Mouse (Mus musculus): ENCODE measurements around the gene Gm20696.

The Gm20696 gene

DNA sequence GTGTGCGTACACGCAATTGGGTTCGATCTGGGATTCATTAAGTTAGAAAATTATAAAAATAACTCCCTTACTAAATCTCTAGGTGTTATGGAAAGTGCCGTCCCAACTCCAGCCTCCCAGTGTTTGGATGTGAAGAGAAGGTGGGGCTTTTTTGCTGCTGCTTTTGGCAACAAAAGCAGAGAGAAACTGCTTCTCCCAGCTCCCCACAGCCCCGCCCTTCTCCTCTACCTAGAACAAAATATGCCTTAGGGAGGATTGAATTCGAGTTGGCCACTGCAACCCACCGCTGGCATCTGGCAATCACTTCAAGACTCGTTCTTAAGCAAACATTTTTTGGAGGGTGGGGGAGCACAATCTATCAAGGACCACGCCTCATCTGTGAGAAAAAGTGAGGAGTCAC lies 191.6 kb downstream of the Gm20696 start:
- DNase-seq: no peak

DNA sequence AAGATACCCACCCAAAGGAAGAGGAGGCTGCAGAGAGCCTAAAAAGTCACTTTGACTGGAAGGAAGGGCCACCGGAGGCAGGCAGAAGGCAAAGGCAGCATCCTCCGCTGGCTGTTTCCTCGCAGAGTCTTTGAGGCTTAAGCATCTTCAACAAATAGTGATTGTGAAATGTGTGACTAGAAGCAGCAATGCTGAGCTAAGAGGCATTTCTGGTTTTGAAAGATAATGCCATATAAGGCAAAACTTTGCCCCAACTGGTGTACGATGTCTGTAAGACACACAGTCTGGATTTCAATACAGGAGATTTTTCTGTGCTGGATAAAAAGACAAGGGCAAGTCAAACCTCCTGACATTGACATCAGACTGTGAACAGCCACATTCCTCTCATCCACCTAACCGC lies 195.7 kb downstream of the Gm20696 start:
- no peak for DNase-seq

DNA sequence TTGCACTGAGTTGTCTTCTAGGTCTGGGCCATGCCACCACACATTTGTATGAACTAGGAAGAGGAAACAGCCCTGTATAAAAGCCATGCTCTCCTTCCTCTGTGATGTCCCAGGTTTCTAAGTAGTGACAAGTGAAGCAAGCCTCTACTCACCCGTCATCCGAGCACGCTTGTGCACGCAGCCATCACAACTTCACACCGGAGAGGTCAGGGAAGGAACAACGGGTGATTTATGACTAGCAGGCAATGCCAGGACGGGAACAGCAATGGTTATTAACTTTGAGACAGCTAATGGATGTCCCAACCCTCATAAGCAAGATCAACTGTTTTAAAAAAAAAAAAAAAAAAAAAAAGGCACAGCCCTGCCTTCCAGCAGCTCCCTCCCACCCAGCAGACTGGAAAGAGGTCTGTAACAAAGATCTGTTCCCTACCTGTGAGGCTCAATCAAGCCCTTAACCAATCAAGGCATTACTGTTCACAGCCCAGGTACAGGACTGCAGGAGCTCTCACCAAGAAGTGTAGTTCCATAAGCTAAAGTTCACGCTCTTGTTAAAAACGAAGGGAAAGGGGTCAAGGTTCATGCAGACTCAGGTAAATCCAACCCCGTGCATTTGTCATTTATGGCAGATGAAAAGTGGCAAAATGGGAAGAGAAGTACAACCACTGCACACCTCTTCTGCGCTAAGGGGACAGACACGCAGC lies 197.3 kb downstream of the Gm20696 start:
- no peak for DNase-seq

DNA sequence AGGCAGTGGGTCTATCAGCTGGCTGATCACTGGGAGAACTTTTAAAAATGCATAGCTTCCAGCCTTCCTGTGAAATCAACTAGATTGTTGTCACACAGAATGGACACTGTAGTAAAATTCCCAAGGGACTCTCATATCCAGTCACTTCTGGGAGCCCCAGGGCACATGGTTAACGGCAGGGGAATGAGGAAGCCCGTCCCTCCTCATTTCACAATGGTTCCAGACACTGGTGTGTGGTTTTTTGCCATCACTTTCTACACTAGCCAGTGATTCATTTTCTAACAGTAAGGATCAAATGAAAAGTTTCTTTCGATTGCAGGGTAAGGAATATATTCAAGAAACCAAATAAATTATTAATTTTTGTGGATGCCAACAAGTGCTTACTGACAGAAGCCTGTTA lies 198.8 kb downstream of the Gm20696 start:
- no peak for DNase-seq

DNA sequence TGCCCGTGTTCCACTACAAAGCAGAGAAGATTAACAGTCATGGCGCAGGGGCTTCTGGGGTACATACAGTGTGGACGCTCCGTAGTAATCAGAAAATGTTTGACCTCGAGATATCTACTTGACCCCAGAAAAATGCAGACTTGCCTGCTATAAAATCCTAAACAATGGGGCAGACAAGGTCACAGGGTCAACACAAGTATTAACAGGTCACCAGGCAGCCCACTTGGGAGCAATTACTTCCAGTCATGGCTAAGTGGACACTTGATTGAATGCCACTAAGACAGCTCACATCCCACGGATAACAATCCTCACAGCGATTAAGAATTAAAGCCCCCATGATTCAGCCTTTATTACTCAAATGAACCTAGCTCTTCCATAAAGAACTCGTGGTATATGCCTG lies 199.5 kb downstream of the Gm20696 start:
- DNase-seq: no peak

DNA sequence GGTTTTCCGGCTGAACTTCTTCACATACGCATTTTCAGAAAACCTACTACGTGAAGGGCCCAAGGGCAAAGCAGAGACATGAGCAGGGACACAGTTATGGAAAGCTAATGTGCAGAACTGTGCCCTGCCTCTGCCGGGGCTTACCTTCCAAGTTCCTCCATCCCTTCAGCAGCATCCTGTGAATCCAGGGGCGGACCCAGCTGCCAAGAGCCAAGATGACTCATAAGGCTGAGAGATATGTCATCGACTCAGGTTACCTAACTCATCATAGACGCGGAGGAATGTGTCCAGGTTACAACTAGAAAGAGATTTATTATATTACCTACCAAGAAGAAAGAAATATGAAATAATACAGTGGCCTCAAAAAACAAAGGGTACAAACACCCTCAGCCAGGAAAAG lies 200.2 kb downstream of the Gm20696 start:
- no peak for DNase-seq

DNA sequence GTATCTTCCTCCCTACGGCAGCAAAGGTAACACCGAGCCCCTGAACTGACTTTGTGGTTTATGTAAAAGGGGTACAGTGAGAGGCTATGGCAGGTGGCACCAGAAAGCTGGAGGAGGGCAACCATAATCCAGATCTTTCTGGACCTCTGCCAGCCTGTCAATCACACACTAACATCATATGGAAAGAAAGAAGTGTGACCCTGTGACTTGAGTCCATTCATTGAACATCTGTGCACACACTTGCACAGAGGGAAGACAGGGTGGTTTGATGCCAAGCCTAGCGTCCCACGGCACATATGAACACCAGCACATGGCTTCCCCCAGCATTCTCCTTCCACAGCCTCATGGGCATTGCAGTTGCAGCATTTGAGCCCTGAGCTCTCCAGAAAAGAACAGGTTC lies 202.1 kb downstream of the Gm20696 start:
- no peak for DNase-seq

DNA sequence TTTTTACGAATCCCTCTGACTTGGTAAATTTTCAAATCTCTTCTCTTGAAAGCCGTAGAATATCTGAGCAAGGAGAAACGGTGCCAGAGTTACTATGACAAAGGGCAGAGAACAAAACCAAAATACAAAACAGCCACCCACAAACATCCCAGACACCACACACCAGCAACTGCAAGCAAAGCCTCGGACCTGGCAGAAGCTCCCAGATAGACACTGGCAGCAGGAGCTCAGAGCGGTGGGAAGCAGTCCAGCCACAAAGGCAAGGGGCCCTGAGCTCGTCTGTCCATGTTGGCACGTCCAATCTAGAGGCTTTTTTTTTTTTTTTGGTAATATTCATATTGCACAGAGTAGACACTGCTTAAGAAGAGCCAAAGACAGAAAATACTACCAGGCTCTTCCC lies 202.7 kb downstream of the Gm20696 start:
- peak; percentile 38 for DNase-seq

DNA sequence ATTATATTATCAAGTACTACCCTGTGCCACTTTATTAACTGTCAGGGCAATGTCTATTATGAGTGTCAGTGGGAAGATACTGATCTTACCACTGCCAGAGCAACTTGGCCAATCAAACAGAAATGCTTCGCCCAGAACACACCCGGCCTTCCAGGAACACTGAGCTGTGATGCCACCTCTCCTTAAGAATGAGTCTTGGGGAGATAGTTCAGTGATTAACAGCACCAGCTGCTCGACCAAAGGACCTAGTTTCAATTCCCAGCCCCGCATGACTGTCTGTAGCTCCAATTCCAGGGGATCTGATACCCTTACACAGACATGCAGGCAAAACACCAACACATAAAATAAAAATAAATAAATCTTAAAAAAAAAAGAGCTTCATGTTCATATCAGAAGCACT lies 207.8 kb downstream of the Gm20696 start:
- no peak for DNase-seq

DNA sequence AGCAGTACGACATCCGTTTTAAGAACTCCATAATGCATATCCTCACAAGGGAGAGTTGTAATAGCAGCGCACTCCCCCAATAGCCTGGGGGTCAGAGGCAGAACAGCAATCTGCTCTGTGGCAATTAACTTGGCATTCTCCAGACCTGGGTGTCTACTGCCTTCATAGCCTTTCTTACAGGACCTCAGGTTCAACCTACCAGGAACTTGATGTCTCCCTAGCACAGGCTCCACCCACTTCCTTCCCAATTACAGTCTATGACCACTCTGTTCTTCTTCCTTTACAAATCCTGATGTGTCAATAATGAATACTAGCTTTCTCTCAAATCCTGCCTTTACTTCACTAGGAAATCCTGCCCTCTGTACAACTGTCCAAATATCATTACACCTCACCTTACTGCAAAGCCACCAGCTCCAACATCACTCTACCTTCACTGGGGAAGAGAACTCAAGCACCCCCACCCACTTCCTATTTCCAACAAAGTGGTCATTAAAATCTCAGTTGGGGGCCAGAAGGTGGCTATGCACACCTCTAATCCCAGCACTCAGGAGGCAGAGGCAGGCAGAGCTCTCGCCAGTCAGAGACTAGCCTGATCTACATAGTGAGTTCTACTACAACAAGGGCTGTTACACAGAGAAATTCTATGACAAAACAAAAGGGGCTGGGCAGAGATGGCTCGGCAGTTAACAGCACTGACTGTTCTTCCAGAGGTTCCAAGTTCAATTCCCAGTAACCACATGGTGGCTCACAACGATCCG lies 212.7 kb downstream of the Gm20696 start:
- no peak for DNase-seq

DNA sequence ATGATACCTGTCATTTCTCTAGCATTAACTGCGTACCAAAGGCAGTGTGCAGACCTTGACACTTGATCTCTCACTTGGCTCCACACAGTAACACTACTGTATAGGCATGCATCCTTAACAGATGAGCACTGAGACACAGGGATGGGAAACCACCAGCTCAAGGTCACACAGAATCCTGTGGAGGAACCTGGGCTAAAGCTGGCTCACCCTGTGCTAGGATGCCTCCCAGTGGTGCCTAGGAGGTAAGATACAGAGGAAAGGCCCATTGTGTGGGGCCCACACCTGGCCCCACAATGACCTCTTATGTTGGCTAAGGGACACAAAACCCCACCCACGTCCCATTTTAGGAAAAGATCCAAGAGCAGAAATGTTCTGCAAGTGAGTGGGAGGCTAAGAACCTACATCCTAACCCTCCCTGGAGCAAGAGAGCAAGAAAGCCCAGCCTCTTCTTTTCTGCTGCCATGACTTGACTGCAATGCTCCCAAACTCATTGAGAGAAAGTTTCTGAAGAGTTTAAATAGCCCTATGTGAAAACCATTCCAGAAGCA lies 213.9 kb downstream of the Gm20696 start:
- DNase-seq: peak; percentile 32

DNA sequence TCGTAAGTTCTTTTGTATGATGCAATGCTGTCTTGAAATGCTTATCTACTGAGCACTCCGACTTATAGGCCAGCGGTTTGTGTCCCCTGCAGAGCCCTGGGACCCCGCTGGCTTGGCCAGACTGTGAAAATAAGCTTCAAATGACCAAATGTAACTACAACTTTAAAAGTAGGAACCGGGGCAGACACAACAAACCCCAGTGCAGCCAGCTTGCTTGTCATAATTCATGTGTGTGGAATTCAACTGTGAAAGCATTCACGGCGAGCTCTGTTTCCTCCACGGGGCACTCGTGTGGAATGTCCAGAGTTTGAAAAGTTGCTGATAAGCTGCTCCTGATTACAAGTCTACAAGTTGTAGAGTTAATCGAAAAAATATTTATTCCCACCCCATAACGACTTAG lies 215.1 kb downstream of the Gm20696 start:
- no peak for DNase-seq

DNA sequence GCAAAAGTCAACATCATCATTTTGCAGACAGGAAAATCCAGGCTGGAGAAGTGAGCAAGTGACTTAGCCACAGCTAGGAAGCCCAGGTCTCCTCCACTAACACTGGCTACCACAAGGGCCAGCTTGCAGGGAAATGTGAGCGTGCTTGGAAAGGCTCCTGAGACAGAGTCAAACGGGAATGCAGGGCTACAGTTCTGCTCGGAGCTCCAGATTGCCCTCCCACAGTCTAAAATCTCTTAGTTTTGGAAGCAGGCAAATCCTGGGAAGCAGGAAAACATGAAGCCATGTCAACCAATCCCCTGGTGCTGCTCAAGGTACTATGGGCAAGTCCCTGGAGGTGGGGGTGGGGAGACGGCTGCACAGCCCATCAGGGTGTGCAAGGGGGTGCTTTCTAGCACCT lies 219.2 kb downstream of the Gm20696 start:
- DNase-seq: no peak

DNA sequence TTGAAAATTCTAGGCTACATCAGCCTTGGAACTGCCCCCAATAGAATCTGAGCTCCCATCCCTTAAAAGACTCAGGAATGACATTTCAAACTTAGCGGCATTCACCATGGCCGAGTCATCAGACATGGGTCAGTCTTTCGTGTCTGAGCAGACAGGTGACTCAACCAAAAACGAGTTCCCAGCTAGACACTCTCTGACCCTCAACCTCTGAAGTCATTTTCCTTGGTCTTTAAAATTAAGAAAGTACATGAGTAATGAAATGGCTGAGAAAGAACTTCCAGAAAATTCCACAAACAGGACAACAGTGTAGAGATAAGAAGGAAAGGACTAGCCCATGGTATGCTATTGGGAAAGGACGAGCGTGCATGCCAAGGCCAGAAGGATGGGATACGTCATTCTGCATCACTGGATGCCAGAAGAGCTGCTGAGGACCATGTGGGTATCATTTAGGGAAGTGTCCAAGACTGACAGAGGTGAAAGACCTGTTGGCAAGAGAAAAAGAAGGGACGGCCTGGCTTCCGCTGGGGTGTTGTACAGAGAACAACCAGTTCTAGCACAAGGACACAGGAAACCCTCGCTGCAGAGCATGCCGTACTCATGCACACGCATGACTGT lies 219.7 kb downstream of the Gm20696 start:
- no peak for DNase-seq

DNA sequence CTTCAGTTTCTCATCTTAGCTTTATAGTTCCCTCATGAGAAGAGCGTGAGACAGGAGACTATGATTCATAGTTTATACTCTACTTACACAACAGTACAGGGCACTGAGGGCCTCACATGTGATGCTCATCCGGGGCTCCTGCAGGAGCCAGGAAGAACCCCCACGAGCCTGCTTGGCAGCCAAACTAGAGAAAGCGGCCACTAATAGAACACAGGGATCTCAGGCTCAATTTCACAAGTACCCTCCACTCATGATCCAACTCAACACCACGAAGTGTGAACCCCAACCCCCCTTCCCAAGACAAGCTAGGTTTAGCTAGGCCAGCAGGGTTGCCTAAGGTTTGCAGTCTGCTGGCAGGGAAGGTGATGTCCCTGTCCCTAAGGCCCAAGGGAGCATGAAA lies 223.1 kb downstream of the Gm20696 start:
- DNase-seq: no peak

DNA sequence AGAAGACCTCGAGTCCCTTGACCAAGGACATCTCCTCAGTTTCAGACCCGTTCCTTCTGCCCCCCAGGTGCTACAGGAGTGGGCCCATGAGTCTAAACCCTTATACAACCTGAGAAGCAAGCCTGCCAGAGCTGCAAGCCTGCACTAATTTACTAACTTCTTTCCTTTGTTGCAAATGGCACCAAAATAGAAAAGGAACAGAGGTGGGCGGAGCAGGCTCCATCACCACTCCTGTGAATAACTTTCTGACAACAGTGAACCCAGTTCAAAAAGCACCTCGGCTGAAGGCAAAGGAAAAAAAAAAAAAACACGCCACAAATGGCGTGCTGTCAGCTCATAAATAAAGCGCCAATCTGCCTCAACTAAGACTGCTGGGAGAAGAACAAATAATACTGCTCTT lies 225.5 kb downstream of the Gm20696 start:
- no peak for DNase-seq

DNA sequence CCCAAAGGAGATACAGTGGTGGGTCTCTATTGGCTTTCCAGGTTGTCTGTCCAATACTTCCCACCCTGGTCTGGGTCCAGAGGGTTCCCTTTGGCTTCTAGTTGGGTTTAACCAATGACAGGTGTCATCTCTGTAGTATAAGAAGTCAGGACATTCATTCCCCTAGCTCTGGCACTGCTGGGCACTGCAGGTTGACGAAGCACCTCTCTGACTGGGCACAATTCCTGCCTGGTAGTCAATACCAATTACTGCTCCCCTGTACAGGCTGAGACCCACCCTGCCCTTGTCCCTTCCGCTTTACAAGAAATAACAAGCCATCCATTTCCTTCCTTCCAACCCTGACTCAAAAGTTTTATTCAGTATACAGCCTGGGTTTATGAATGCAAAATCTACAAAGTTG lies 226.0 kb downstream of the Gm20696 start:
- DNase-seq: no peak

DNA sequence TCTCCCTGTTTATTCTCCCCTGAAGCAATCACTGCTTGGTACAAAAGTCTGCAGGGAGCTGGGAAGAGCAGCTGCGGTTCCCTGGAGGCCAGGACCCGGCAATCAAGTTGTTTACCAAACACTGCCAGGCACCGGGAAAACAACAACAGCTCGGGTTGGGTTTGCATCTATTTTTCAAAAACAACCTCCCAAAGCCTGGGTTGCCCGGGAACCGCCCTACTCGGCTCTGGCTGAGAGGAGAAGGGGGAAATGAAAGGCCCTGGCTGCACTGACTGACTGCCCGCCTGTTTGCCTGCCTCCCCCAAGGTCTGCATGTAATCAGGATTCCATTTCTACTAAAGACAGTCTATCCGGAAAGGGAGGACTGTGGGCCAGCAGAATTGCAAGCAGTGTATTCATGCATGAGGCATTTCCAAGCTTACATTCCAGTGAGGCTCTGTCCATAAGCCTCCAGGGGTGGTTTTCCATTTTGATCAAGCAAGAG lies 226.7 kb downstream of the Gm20696 start:
- peak; percentile 56 for DNase-seq

DNA sequence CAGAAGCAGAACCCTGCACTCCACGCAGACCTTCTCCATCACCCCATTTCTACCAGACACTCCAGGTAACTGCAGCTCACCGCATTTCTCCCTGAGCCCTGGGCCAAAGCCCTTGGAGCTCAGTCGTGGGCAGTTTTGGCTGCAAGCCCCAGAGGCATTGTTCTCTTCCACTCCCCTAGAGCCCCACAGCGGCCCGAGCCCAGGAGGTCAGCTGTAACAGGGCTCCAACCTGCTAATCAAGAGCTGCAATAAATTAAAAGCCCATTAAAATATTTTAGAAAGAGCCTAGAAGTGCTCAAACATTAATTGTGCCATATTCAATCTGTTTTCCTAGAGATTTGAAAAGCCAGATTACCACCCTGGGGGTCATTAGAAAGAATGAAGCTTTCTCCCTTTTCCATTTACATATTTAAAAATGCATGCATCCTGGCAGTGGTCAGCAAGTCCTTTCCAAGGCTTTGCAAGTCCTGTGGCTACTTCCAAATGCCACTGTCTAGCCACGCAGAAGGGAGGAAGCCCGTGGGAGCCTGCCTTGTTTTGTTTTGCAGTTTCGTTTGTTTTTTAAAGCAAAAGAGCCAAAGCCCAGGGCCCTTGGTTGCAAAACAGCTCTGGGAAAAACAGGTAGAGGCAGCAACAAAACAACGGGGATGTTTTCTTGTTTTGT lies 227.3 kb downstream of the Gm20696 start:
- DNase-seq: peak; percentile 27

DNA sequence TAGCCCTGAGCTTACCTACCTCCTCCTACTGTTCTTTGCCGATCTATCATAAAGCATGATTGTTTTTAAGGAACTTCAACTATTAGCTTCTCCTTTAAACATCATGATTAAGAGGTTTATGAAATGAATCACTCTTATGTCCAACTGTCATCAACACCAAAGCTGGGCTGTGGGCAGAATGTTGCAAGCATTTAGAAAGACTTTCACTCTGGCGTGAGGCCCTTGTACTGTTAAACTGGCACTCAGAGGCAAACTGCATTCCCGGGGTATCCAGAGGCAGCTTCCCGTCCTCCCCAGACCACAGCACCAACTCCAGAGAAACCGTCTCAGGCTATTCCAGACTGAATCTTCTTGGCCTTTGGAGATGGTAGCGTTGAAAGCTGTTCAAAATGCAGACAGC lies 230.2 kb downstream of the Gm20696 start:
- DNase-seq: no peak

DNA sequence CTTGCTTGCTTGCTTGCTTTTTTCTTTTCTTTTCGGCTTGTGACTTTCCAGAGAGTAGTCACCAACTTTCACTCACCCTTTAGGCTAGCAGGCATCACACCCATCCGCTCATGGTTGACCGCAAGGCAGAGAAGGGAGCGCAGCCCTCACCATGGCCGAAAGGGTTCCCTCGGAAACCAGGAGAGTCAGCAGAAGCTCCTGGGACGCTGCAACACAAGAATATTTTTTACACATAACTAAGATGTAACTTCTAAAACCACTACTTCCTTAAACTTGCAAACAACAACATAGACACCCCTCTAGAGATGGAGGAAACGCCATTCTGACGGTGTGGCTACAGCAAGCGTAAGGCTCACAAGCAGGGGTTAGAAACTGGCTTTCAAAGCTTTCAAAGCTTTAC lies 231.5 kb downstream of the Gm20696 start:
- DNase-seq: no peak

DNA sequence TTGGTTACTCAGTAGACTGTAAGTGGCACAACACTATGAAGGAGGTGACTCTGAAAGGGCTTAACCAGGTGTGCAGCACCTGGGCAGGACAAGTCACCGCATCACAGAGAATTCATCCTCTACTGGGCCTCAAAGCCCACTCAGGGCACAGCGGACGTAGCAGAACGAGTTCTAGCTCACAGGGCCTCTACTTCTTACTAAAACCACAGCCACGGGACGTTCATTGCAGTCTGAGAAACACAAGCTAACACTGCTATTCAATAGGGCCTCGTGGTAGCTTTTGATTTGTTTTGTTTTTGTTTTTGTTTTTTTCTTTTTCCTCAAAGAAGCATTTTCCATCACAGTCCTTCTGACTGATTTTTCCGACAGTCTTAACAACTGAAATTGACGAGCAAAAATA lies 233.6 kb downstream of the Gm20696 start:
- no peak for DNase-seq

DNA sequence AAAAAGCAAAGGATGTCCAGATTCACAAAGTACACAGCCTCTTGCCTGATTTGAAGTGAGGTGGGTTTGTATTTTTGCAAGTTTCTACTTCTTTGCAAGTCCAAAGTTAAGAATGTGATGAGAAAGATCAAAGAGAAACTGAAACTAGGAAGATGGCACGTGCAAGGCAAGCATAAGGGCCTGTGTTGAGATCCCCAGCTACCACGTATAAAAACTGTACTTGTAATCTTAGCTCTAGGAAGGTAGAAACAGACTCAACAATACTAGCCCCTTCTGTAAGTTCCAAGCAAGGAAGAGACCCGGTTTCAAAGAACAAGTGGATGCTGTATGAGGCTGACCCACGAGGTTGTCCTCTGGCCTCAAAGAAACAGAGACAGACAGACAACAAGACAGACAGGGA lies 234.7 kb downstream of the Gm20696 start:
- DNase-seq: no peak
